Mouse (Mus musculus) frontal cortex, adult 2 months (tissue): ENCODE results near the gene Erc2. TPM values are rescaled to one million over a fixed set of nuclear protein-coding genes. Genes with fewer than 3 reads are reported as not detected.
A peak's percentile ranks its signal among the peaks of the same experiment; 100 is the strongest.

ENCODE experiments used
- DNase-seq, 2 experiments: peaks; one replicate each; pipeline ENCODE4 v3.0.0; 2022; ENCODE audit warnings: low spot score in 1 of 2; ENCODE audit errors: extremely low spot score in 1 of 2
- polyA plus RNA-seq: library from polyadenylated mRNA; depleted of rRNA; stranded (reverse); fragments of >200 nt; gene quantifications from 2 replicates; pipeline ENCODE4 v1.2.3, GENCODE M21; 2012

The Erc2 gene
- polyA plus RNA-seq, 1 experiment: 73.5 TPM

GRCm38 (mm10) chr14:28328512-28328911, 706.3 kb downstream of the Erc2 start:
- DNase-seq: no peak

GRCm38 (mm10) chr14:28331108-28331507, 708.9 kb downstream of the Erc2 start:
- no peak for DNase-seq

- DNase-seq: peak in 1 of 2 experiments; percentile 27
Observed at GRCm38 (mm10) chr14:28332351-28332953, 710.2 kb downstream of the Erc2 start.

- no peak for DNase-seq
Observed at GRCm38 (mm10) chr14:28339146-28339545, 716.9 kb downstream of the Erc2 start.

GRCm38 (mm10) chr14:28349129-28349528, 726.9 kb downstream of the Erc2 start:
- no peak for DNase-seq

- DNase-seq: no peak
Observed at GRCm38 (mm10) chr14:28356031-28356430, 733.8 kb downstream of the Erc2 start.

GRCm38 (mm10) chr14:28359502-28359901, 737.3 kb downstream of the Erc2 start:
- DNase-seq: no peak

- no peak for DNase-seq
Observed at GRCm38 (mm10) chr14:28359983-28360382, 737.8 kb downstream of the Erc2 start.

- DNase-seq: no peak
Observed at GRCm38 (mm10) chr14:28362336-28362735, 740.1 kb downstream of the Erc2 start.

- DNase-seq: no peak
Observed at GRCm38 (mm10) chr14:28370713-28371112, 748.5 kb downstream of the Erc2 start.

- no peak for DNase-seq
Observed at GRCm38 (mm10) chr14:28371651-28372050, 749.4 kb downstream of the Erc2 start.

- DNase-seq: no peak
Observed at GRCm38 (mm10) chr14:28375642-28376091, 753.4 kb downstream of the Erc2 start.

GRCm38 (mm10) chr14:28376208-28376805, 754.1 kb downstream of the Erc2 start:
- no peak for DNase-seq

GRCm38 (mm10) chr14:28377519-28377918, 755.3 kb downstream of the Erc2 start:
- no peak for DNase-seq

GRCm38 (mm10) chr14:28380129-28380528, 757.9 kb downstream of the Erc2 start:
- DNase-seq: no peak

GRCm38 (mm10) chr14:28381801-28382550, 759.7 kb downstream of the Erc2 start:
- no peak for DNase-seq

- no peak for DNase-seq
Observed at GRCm38 (mm10) chr14:28386815-28387607, 764.8 kb downstream of the Erc2 start.

- no peak for DNase-seq
Observed at GRCm38 (mm10) chr14:28398915-28399314, 776.7 kb downstream of the Erc2 start.

- no peak for DNase-seq
Observed at GRCm38 (mm10) chr14:28399897-28400296, 777.7 kb downstream of the Erc2 start.

GRCm38 (mm10) chr14:28405277-28405840, 783.1 kb downstream of the Erc2 start:
- no peak for DNase-seq

GRCm38 (mm10) chr14:28409390-28409789, 787.2 kb downstream of the Erc2 start:
- DNase-seq: no peak
